Mouse (Mus musculus) liver, embryonic 13.5 days (tissue): ENCODE measurements around the gene C130026I21Rik. TPM values are rescaled to one million over a fixed set of nuclear protein-coding genes. Genes with fewer than 3 reads are reported as not detected.
"Not testable (repeated sequence)": the region's sequence is repeated elsewhere in the genome, so short reads cannot be mapped to it uniquely, and the experiment has no call there.

Experiments
- ATAC-seq: fragments of 200-750 bp; cut with Nextera tagmentation; 2 replicates; pipeline ENCODE4 v1.8.0; 2017; ENCODE audit warnings: low read depth, mild to moderate bottlenecking, moderate number of reproducible peaks, moderate library complexity
- DNase-seq: peaks from one replicate; pipeline ENCODE4 v3.0.0; 2022
- H3K27ac ChIP-seq: fragments of 300-500 bp; sonication (generic); 2 replicates; pipeline ENCODE4 v1.5.1; 2015; ENCODE audit warnings: moderate library complexity, mild to moderate bottlenecking, inconsistent platforms
- H3K27me3 ChIP-seq: fragments of 300-500 bp; sonication (generic); 2 replicates; pipeline ENCODE4 v1.6.1; 2015; ENCODE audit warnings: mild to moderate bottlenecking, inconsistent platforms
- H3K36me3 ChIP-seq: fragments of 300-500 bp; sonication (generic); 2 replicates; pipeline ENCODE4 v1.6.1; 2015; ENCODE audit warnings: mild to moderate bottlenecking, inconsistent platforms
- H3K4me1 ChIP-seq: fragments of 300-500 bp; sonication (generic); replicated peaks from 2 replicates; pipeline ENCODE4 v1.6.1; 2015; ENCODE audit warnings: inconsistent platforms
- H3K4me2 ChIP-seq: fragments of 300-500 bp; sonication (generic); 2 replicates; pipeline ENCODE4 v1.6.1; 2015; ENCODE audit warnings: inconsistent platforms, mild to moderate bottlenecking, moderate library complexity
- H3K4me3 ChIP-seq: fragments of 300-500 bp; sonication (generic); replicated peaks from 2 replicates; pipeline ENCODE4 v1.5.1; 2015; ENCODE audit warnings: mild to moderate bottlenecking, inconsistent platforms
- H3K9ac ChIP-seq: fragments of 300-500 bp; sonication (generic); 2 replicates; pipeline ENCODE4 v1.6.1; 2015; ENCODE audit warnings: mild to moderate bottlenecking, inconsistent platforms
- H3K9me3 ChIP-seq: fragments of 300-500 bp; sonication (generic); replicated peaks from 2 replicates; pipeline ENCODE4 v1.6.1; 2016; ENCODE audit warnings: inconsistent platforms
- WGBS: fragments of 180-500 bp; shearing (Covaris S2); methylation state at CpG from one replicate; pipeline ENCODE4 v1.1.7; 2015; ENCODE audit not compliant: insufficient replicate concordance; 5-methylcytosine and 5-hydroxymethylcytosine counted together
- polyA plus RNA-seq: library from polyadenylated mRNA; unstranded; fragments of >200 nt; fragmentation: Nextera tagmentation; extraction: Ambion mirVana; gene quantifications from 2 replicates; pipeline ENCODE4 v1.2.1, GENCODE M21; 2015

C130026I21Rik gene
- polyA plus RNA-seq, 1 experiment from 2014 or later = not detected

DNA sequence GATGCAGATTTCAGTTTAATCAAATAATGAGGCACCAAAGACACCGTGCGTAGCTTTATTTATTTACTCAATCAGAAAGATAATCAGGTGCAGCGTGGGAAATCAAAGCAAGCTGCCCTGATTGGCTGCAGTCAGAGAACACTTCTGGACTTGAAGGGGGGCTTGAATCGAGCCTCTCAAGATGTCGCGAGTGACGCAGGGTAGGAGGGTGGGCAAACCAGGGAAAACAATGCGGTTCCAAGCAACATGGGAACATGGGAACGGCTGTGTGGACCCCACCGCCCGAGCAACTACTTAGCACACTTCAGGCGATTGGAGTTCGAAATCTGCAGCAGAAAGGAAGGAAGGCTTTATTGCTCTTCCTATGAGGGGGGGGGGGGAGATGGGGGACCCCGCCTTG is 240.2 kb downstream of the C130026I21Rik start:
- not testable (repeated sequence) for H3K4me1 ChIP-seq, H3K4me3 ChIP-seq, H3K27me3 ChIP-seq, H3K9ac ChIP-seq, H3K9me3 ChIP-seq, ATAC-seq, H3K27ac ChIP-seq, H3K36me3 ChIP-seq, H3K4me2 ChIP-seq, DNase-seq
- 61% methylated on average over 13 of the region's 14 CpGs for WGBS

DNA sequence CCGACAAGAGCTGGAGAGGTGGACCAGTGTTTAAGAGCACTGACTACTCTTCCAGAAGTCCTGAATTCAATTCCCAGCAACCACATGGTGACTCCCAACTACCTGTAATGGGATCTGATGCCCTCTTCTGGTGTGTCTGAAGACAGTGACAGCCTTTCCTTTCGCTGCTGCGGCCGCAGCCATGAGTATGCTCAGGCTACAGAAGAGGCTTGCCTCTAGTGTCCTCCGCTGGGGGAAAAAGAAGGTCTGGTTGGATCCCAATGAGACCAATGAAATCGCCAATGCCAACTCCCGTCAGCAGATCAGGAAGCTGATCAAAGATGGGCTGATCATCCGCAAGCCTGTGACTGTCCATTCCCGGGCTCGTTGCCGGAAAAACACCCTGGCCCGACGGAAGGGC is 258.4 kb downstream of the C130026I21Rik start:
- DNase-seq, H3K27ac ChIP-seq, H3K4me1 ChIP-seq, H3K27me3 ChIP-seq, H3K4me2 ChIP-seq, H3K9ac ChIP-seq, H3K4me3 ChIP-seq, ATAC-seq, H3K9me3 ChIP-seq, H3K36me3 ChIP-seq: not testable (repeated sequence)
- 85% methylated on average over 12 of the region's 13 CpGs for WGBS

DNA sequence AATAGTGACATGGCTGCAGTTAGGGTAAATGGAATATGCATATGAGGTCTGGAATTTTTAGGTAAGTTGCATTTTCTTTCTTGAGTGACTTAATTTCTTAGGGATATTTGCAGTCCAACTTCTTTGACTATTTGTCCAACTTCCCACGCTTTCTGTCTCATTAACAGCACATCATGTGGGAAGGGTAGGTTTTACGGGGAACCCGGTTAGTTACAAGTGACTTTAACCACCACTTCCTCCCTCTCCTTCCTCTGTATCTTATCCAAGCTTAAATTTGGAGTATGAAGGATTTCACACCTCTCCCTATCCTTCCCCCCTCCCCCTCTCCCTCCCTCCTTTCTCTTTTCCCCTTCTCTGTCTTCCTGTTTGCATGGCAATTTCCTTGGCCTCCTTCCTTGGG is 259.4 kb downstream of the C130026I21Rik start:
- H3K9ac ChIP-seq, H3K27ac ChIP-seq, DNase-seq, H3K4me2 ChIP-seq, H3K27me3 ChIP-seq, H3K4me1 ChIP-seq, H3K36me3 ChIP-seq, ATAC-seq, H3K4me3 ChIP-seq, H3K9me3 ChIP-seq: not testable (repeated sequence)
- 67% methylated on average over 3 of the region's 3 CpGs for WGBS

DNA sequence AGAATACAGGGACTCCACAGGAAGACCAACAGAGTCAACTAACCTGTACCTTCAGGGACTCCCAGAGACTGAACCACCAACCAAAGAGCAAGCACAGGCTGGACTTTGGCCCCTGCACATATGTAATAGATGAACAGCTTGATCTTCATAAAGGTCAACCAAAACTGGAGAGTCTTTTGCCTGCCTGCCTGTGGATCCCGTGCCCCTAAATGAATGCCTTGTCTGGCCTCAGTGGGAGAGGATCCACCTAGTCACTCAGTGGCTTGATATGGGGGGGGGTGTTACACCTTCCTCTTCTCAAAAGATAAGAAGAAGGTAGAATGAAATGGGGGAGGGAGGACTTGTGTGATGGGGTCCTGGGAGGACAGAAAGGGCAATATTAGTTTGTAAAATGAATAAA is 262.6 kb downstream of the C130026I21Rik start:
- not testable (repeated sequence) for H3K4me1 ChIP-seq, H3K9ac ChIP-seq, ATAC-seq, H3K36me3 ChIP-seq, H3K27me3 ChIP-seq, H3K4me2 ChIP-seq, H3K4me3 ChIP-seq, H3K9me3 ChIP-seq, H3K27ac ChIP-seq, DNase-seq
- 49% methylated on average over 1 of the region's 1 CpGs for WGBS

DNA sequence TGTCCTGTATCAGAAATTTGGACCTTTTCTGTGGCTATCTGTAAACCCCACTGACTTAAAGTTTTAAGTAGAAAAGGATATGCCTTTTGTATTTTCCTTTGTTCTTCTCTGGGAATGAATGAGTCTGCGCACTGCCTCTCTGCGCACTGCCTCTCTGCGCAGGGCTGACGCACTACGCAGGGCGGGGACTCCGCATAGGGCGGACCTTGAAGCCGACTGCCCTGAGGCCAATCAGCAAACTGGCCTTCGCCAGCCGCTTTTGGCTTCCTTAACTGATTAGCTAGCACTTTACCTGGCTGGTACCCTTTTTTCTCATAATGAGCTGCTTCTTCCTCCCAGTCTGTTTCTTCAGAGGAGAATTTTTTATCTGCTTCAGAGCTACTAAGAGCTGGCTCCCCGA is 271.1 kb downstream of the C130026I21Rik start:
- not testable (repeated sequence) for H3K9me3 ChIP-seq, DNase-seq, H3K36me3 ChIP-seq, H3K27me3 ChIP-seq, ATAC-seq, H3K9ac ChIP-seq, H3K27ac ChIP-seq, H3K4me2 ChIP-seq, H3K4me3 ChIP-seq, H3K4me1 ChIP-seq
- 86% methylated on average over 8 of the region's 12 CpGs for WGBS

DNA sequence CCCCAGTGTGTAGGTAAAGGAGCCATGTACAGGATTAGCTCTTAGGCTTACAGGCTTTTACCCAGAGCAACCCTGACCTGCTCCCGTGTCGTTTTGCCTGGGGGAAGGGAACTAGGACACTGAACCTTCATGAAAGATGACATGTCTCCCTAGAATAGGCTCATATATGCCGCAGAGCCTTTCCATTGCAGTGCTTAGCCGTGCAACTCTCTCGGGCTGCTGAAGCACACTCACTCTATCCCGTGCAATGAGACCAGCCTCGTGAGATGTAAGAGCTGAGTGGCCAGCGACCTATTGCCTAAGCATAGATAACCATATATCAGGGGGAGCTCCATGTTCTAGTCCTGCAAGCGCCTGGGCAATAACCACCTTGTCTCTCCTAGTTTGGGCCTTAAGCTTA is 274.1 kb downstream of the C130026I21Rik start:
- H3K9ac ChIP-seq, H3K4me1 ChIP-seq, H3K9me3 ChIP-seq, DNase-seq, H3K27me3 ChIP-seq, H3K4me3 ChIP-seq, H3K36me3 ChIP-seq, H3K27ac ChIP-seq, H3K4me2 ChIP-seq, ATAC-seq: not testable (repeated sequence)
- whole genome bisulfite sequencing = 61% methylated on average over 6 of the region's 9 CpGs

DNA sequence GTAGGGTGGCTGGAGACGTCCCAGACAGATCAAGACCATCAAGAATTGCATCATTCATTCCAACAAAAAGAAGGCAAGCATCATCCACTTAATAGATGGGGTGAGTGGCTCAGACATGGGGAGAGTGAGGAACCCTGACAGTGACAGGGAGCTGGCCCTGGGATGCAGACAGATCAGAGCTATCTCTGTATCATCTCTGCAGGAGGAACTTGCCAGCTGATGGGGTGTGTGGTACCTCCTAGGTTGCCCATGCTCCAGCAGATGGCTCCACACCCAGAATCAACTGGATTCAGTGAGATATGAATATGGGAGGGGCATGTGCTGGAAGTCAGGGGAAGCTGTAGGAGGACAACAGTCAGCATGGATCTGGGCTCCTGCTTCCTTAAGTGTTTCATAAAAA is 275.9 kb downstream of the C130026I21Rik start:
- WGBS = no CpG with 5 or more reads among the region's 1 CpGs
- H3K9me3 ChIP-seq, H3K36me3 ChIP-seq, H3K9ac ChIP-seq, DNase-seq, H3K4me1 ChIP-seq, ATAC-seq, H3K4me2 ChIP-seq, H3K27ac ChIP-seq, H3K4me3 ChIP-seq, H3K27me3 ChIP-seq: not testable (repeated sequence)

DNA sequence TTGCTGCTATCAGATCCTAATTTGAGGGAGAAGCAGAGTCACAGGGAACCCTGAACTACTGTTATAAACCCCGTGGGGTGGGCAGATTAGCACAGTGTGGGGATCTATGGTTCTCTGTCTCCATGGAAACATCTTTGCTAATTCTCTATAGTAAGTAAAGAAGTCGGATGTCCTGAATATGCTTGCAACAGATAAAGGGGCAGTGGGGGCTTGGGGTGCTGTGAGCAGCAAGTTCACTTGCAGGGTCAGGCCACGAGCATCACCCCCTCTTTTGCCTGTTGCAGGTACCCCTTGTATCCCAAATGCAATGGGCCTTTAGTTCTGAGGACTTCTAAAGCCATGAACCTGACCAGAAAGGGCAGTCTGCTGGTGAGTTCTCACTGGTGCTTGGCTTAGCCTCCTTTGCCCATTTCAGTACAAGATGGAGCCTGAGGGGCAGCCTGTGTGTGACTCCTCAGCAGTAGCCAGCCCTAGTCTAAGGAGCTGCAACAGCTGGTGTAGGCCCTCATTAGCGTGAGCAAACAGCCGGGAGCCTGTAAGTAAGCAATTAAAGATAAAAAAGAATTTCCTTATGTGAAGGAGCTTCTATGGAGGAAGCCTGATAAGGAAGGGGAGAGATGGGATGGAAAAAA is 276.6 kb downstream of the C130026I21Rik start:
- H3K9me3 ChIP-seq, ATAC-seq, H3K4me3 ChIP-seq, H3K4me1 ChIP-seq, H3K27ac ChIP-seq, H3K4me2 ChIP-seq, H3K27me3 ChIP-seq, H3K36me3 ChIP-seq, DNase-seq, H3K9ac ChIP-seq: not testable (repeated sequence)
- 34% methylated on average over 2 of the region's 5 CpGs for WGBS

DNA sequence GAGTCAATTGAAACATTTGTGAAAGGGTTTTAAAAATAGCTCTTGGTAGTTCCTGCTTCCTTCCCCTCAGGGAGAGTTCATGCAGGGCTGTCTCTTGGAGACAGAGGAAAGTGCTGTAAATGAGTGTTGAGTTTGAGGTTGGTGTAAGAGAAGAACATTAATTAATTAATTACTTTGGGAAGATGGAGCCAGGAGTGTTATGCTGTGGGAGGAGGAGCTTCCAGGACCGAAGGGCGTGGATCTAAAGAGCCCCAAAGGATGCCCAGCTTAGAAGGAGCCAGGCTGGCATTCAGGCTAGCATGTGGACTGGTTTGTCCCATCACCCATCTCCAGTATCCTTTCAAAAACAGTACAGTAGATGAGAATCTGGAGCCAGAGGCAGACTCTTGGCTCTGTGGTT is 277.1 kb downstream of the C130026I21Rik start:
- not testable (repeated sequence) for H3K27me3 ChIP-seq, H3K4me1 ChIP-seq, H3K9ac ChIP-seq, H3K27ac ChIP-seq, H3K4me3 ChIP-seq, H3K36me3 ChIP-seq, H3K4me2 ChIP-seq, H3K9me3 ChIP-seq, DNase-seq
- peak; percentile 36; the same call in 1 of the 2 replicates for ATAC-seq
- WGBS = no CpG with 5 or more reads among the region's 2 CpGs

DNA sequence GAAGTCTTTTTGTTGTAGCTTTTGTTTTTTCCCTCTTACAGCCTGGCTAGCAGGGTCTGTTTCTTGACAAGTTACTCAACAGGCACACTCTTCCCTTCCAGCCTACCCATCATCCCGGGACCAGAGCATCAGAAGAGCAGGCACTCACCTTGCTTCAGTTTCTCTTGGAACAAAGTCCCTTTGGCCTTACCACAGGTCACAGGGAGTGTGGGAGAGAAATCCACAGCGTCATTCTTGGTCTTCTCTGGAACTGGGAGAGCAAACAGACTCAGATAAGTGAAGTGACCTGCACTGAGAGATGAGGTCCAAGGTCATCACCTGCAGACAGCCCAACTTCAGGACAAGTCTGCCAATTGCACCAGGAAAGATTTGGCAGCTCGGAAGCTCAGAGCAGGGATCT is 277.5 kb downstream of the C130026I21Rik start:
- H3K36me3 ChIP-seq, H3K27me3 ChIP-seq, H3K9ac ChIP-seq, H3K4me1 ChIP-seq, H3K27ac ChIP-seq, H3K4me2 ChIP-seq, H3K4me3 ChIP-seq, DNase-seq, H3K9me3 ChIP-seq: not testable (repeated sequence)
- 0 out of 2 replicates have a peak, but pooled peaks have one; percentile 15 for ATAC-seq
- WGBS = no CpG with 5 or more reads among the region's 3 CpGs

DNA sequence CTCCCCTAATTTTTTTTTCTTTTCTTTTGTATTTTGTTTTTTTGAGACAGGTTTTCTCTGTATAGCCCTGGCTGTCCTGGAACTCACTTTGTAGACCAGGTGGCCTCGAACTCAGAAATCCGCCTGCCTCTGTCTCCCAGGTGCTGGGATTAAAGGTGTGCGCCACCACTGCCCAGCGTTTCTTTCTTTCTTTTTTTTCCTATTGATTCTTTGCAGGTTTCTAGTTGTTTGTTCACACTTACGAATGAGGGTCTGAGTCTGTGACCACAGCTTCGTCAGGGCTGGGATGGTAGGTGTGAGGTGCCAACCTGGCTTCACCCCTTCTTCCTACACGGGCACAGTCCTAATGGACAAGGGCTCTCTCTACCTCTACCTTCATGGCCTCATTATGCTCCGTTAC is 281.3 kb downstream of the C130026I21Rik start:
- H3K9ac ChIP-seq, DNase-seq, H3K4me2 ChIP-seq, H3K9me3 ChIP-seq, ATAC-seq, H3K27me3 ChIP-seq, H3K4me1 ChIP-seq, H3K27ac ChIP-seq, H3K4me3 ChIP-seq, H3K36me3 ChIP-seq: not testable (repeated sequence)
- WGBS = 74% methylated on average over 7 of the region's 8 CpGs

DNA sequence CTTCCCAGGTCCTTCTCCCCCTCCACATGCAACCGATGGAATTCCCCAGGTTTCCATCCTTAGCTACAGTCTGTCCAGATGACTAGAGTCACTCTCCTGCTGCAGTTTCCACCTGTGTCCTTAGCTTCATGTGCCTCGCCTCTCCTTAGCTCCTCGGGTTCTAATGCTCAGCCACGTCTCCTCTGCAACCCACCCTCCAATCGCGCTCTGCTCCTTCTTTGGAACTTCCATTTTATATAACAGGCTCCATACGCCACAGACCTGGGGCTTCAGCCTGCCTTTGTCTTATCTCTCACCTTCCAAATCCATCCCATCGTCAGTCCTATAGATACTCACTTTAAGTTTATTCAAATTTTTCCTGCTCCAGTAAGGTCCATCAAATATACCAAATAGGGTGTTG is 282.6 kb downstream of the C130026I21Rik start:
- not testable (repeated sequence) for DNase-seq, H3K9me3 ChIP-seq, ATAC-seq, H3K27ac ChIP-seq, H3K36me3 ChIP-seq, H3K27me3 ChIP-seq, H3K4me3 ChIP-seq, H3K4me1 ChIP-seq, H3K9ac ChIP-seq, H3K4me2 ChIP-seq
- 60% methylated on average over 7 of the region's 8 CpGs for WGBS
